Mouse (Mus musculus) thymus, adult 2 months (tissue): ENCODE data around the gene Tmem81.

Experiments
- CTCF ChIP-seq: fragments of 200-500 bp; IDR thresholded peaks from 2 replicates; pipeline ENCODE4 v1.5.1; 2012; ENCODE audit warnings: mild to moderate bottlenecking, control low read depth, low read length, moderate library complexity, borderline replicate concordance; ENCODE audit not compliant: control insufficient read depth, poor library complexity, insufficient read depth; ENCODE audit errors: extremely low read depth
- POLR2A ChIP-seq: fragments of 200-500 bp; IDR thresholded peaks from 2 replicates; pipeline ENCODE4 v1.6.1; 2012; ENCODE audit warnings: mild to moderate bottlenecking, low read length, control low read depth, moderate library complexity; ENCODE audit not compliant: control insufficient read depth, poor library complexity, insufficient read depth; ENCODE audit errors: extremely low read depth

GRCm38 (mm10) chr1:132528647-132529334 lies 22.8 kb downstream of the Tmem81 start:
- TF ChIP-seq CTCF (no peak), POLR2A (no peak)
